Mouse (Mus musculus) heart, postnatal 0 days (tissue): ENCODE results near the gene Slc37a3.

Source experiments
- CTCF ChIP-seq: IDR thresholded peaks from 2 replicates; pipeline ENCODE4 v1.5.1; 2016; ENCODE audit warnings: antibody characterized with exemption, control low read depth, low read depth
- EP300 ChIP-seq: IDR thresholded peaks from 2 replicates; pipeline ENCODE4 v1.6.1; 2016; ENCODE audit warnings: antibody characterized with exemption, low read depth

DNA sequence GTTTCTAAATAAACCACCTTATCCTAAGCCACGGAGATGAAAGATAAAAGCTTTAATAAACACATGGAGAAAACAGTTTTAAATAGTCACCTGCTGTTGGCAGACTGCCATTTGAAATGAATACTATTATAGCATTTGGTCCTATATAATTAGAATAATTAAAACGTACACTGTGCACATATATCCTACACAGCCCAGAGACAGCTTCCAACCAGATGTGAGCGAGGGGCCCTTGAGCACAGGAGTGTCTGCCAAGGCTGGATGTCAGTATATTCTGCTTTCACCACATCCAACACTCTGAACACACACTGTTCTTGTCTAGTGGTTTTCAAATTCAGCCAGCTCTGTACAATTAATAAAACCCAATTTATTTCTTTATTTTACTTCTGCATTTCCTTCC, 7.8 kb downstream of the Slc37a3 start:
- TF ChIP-seq CTCF (no peak), EP300 (no peak)
